Mouse (Mus musculus) E14TG2a.4 (cell line): ENCODE results near the gene Asap3.

Source experiments
- CTCF ChIP-seq: conservative IDR thresholded peaks from 2 replicates; pipeline ENCODE4 v1.5.1; 2014; ENCODE audit warnings: low read length
- POU5F1 ChIP-seq: IDR thresholded peaks from 2 replicates; pipeline ENCODE4 v1.6.1; 2014; ENCODE audit warnings: low read length, borderline replicate concordance

GRCm38 (mm10) chr4:136239111-136239510, 32.9 kb downstream of the Asap3 start:
- TF ChIP-seq CTCF (no peak), POU5F1 (no peak)
